Mouse (Mus musculus) neural tube, embryonic 14.5 days (tissue): ENCODE data around the gene Dock2. TPM values are rescaled to one million over a fixed set of nuclear protein-coding genes. Genes with fewer than 3 reads are reported as not detected.

Source experiments
- ATAC-seq: fragments of 200-750 bp; cut with Nextera tagmentation; 2 replicates; pipeline ENCODE4 v1.8.0; 2017; ENCODE audit warnings: low read depth, mild to moderate bottlenecking, moderate TSS enrichment, moderate library complexity
- H3K27ac ChIP-seq: fragments of 300-500 bp; sonication (generic); 2 replicates; pipeline ENCODE4 v1.5.1; 2014; ENCODE audit warnings: low read depth, mild to moderate bottlenecking, control low read depth, low read length, moderate library complexity, mixed read lengths
- H3K27me3 ChIP-seq: fragments of 300-500 bp; sonication (generic); 2 replicates; pipeline ENCODE4 v1.6.1; 2014; ENCODE audit warnings: low read length; ENCODE audit not compliant: control insufficient read depth, insufficient read depth
- H3K36me3 ChIP-seq: fragments of 300-500 bp; sonication (generic); 2 replicates; pipeline ENCODE4 v1.6.1; 2014; ENCODE audit warnings: low read length, mixed read lengths; ENCODE audit not compliant: control insufficient read depth, insufficient read depth
- H3K4me1 ChIP-seq: fragments of 300-500 bp; sonication (generic); 2 replicates; pipeline ENCODE4 v1.6.1; 2014; ENCODE audit warnings: low read length; ENCODE audit not compliant: control insufficient read depth, insufficient read depth
- H3K4me2 ChIP-seq: fragments of 300-500 bp; sonication (generic); 2 replicates; pipeline ENCODE4 v1.6.1; 2014; ENCODE audit warnings: mild to moderate bottlenecking, low read depth, low read length, control low read depth
- H3K4me3 ChIP-seq: fragments of 300-500 bp; sonication (generic); 2 replicates; pipeline ENCODE4 v1.5.1; 2014; ENCODE audit warnings: low read depth, low read length, control low read depth, mixed read lengths
- H3K9ac ChIP-seq: fragments of 300-500 bp; sonication (generic); replicated peaks from 2 replicates; pipeline ENCODE4 v1.6.1; 2014; ENCODE audit warnings: low read depth, mild to moderate bottlenecking, control low read depth, low read length, mixed read lengths
- H3K9me3 ChIP-seq: fragments of 300-500 bp; sonication (generic); 2 replicates; pipeline ENCODE4 v1.6.1; 2016; ENCODE audit warnings: low read length; ENCODE audit not compliant: control insufficient read depth
- WGBS: fragments of 180-500 bp; shearing (Covaris S2); extraction: QIAGEN DNeasy Blood & Tissue Kit; methylation state at CpG from one replicate; pipeline ENCODE4 v1.1.7; 2014; 5-methylcytosine and 5-hydroxymethylcytosine counted together
- polyA plus RNA-seq: library from polyadenylated mRNA; unstranded; fragments of >200 nt; fragmentation: Nextera tagmentation; extraction: Ambion mirVana; gene quantifications from 2 replicates; pipeline ENCODE4 v1.2.1, GENCODE M21; 2014

Dock2 gene
- polyA plus RNA-seq, 1 experiment from 2014 or later, result 0.83 TPM

DNA sequence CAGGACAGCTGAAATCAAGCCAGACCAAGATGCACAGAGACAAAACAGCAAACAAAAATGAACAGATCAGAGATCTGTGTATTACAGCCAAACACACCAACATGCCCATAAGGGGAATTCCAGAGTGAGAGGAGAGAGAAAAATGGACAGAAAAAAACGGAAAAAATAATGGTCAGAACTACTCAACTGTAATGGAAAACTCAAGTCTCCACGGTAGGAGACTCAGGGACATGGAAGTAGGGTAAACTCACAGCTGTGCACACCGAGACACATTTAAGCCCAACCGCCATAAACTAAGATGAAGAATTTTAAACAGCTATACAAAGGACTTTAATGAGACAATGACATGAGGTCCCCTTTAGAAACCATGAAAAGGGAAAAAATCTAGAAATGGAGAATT is 24.1 kb downstream of the Dock2 start:
- Histone ChIP-seq H3K4me1 (no peaks in the 10 kb centered on the region), H3K4me3 (no peak overlapping the region), H3K27me3 (no peaks in the 10 kb centered on the region), H3K9ac (no peak overlapping the region), H3K9me3 (no peaks in the 10 kb centered on the region), H3K36me3 (no peaks in the 10 kb centered on the region), H3K27ac (no peak overlapping the region), H3K4me2 (no peak overlapping the region)
- 89% methylated on average over 4 of the region's 4 CpGs for WGBS
- ATAC-seq, result no peak

DNA sequence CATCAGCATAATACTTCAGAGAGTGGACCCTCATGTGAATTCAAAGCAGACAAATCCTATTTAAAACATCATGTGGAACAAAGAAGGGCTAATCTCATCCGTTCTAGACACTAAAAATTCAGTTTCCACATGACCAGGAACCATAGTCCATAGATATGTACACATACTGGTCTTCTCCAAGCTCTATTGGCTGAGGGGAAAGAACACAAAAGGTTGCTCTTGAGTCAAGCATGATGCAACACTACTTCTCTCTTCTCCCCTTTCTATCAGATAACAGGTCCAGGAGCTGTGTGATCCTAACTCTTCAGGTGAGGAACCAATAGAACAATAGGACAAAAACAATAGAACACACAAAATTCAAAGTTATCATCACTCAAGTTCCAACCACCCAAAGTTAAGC is 42.6 kb downstream of the Dock2 start:
- Histone ChIP-seq H3K27me3 (no peaks in the 10 kb centered on the region), H3K9ac (no peak overlapping the region), H3K4me1 (no peaks in the 10 kb centered on the region), H3K27ac (no peak overlapping the region), H3K9me3 (no peaks in the 10 kb centered on the region), H3K4me3 (no peak overlapping the region), H3K36me3 (no peaks in the 10 kb centered on the region), H3K4me2 (no peak overlapping the region)
- no peak for ATAC-seq
- WGBS, result 76% methylated on average over 1 of the region's 1 CpGs

DNA sequence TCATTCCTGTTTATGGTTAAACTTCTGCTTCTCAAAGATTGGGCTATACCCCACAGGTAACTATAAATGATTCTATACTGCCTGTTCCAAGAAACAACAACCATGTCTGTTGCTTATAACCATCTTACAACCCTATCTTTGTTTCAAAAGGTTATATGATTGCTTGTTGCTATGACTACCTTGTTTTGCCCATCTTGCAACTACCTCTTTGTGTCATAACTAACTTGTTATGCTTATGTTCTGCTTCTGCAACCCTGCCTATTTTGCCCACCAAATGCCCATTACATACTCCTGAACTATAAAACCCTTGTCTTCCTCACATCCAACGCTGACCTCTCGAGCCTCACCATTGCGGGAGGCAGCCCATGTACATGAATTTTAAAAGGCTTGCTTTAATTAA is 43.9 kb downstream of the Dock2 start:
- Histone ChIP-seq H3K36me3 (no peaks in the 10 kb centered on the region), H3K27me3 (no peaks in the 10 kb centered on the region), H3K27ac (no peak overlapping the region), H3K9me3 (no peaks in the 10 kb centered on the region), H3K9ac (no peak overlapping the region), H3K4me1 (no peaks in the 10 kb centered on the region), H3K4me2 (no peak overlapping the region), H3K4me3 (no peak overlapping the region)
- WGBS, result 90% methylated on average over 3 of the region's 3 CpGs
- no peak for ATAC-seq

DNA sequence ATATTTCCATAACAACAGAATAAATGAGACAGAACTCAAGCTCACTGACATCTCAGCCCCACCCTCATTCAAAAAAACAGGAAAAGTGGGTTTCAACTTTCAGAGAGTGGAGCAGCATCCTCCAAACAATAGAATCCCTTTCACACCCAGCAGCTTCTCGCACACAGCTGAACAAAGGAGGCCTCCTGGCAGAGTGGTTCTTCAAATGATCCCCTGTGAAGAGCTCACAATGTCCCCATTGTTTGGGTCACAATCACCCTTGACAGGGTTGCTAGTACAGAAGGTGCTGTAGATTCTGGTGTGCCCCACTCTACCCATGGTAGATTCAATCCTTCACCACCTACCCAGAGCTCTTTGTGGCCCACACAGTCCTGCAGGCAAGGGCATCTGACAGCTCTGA is 44.7 kb downstream of the Dock2 start:
- 10% methylated on average over 1 of the region's 1 CpGs for WGBS
- Histone ChIP-seq H3K4me3 (no peak overlapping the region), H3K27me3 (no peaks in the 10 kb centered on the region), H3K4me2 (no peak overlapping the region), H3K9me3 (no peaks in the 10 kb centered on the region), H3K36me3 (no peaks in the 10 kb centered on the region), H3K4me1 (no peaks in the 10 kb centered on the region), H3K27ac (no peak overlapping the region), H3K9ac (no peak overlapping the region)
- ATAC-seq, result no peak

DNA sequence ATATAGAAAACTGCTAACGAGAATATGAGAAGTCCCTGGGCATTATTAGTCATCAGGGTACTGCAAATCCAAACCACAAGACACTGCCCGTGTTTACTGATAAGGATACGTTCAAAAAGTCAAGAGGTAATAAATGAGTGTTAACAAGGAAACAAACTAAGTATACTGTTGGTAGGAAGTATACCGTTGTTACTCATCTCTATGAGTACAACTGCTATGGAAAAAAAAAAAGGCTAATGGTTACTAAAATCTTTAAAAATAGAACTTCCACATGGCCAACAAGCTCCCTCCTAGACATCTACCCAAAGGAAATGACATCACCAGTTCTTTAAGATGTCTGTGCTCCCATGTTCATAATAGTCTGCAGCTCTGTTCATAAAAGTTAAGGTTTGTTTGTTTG is 46.5 kb downstream of the Dock2 start:
- Histone ChIP-seq H3K9me3 (no peaks in the 10 kb centered on the region), H3K9ac (no peak overlapping the region), H3K27ac (no peak overlapping the region), H3K4me1 (no peaks in the 10 kb centered on the region), H3K36me3 (no peaks in the 10 kb centered on the region), H3K4me2 (no peak overlapping the region), H3K4me3 (no peak overlapping the region), H3K27me3 (no peaks in the 10 kb centered on the region)
- ATAC-seq, result no peak
- 92% methylated on average over 4 of the region's 4 CpGs for WGBS

DNA sequence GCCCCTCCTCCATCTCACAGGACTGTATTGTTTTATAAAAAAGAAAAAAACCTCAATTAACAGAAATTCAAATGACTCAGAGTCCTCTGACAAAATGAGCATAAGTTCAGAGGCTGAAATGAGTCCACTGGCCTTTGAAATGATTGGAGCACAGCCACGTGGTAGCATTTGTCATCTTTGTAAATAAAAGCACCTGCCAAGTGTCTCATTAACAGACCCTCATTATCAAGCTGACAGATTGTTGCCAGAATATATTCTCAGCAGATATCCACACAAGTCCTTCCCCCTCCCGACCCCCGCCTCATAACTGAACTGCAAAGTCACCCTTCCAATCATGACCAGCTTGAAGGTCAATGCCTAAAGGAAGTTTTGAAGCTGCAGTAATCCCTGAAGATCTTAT is 49.7 kb downstream of the Dock2 start:
- H3K4me1 ChIP-seq, result no peaks in the 10 kb centered on the region
- no peak overlapping the region for H3K9ac ChIP-seq
- 63% methylated on average over 3 of the region's 3 CpGs for WGBS
- H3K9me3 ChIP-seq, result no peaks in the 10 kb centered on the region
- no peak overlapping the region for H3K4me3 ChIP-seq
- H3K36me3 ChIP-seq, result no peaks in the 10 kb centered on the region
- H3K27me3 ChIP-seq, result no peaks in the 10 kb centered on the region
- no peak overlapping the region for H3K27ac ChIP-seq
- no peak overlapping the region for H3K4me2 ChIP-seq
- no peak for ATAC-seq

DNA sequence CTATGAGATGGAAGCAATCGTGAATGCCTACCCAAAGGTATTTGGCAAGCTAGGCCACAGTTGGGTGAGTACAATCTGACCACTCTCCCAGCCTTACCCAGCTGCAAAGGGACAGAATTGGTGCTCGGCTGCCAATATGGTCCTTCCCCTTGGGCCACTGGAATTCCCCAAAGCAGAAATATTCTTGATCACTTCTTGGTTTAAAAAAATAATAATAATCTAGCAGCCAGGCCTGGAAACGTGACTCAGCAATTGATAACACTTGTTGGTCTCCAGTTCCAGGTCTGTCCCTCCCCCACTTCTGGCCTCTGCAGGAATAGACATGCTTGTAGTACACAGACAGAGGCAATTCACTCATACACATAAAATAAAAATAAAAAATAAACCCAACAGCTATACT is 56.2 kb downstream of the Dock2 start:
- no peaks in the 10 kb centered on the region for H3K9me3 ChIP-seq
- no peak overlapping the region for H3K27ac ChIP-seq
- no peak for ATAC-seq
- H3K36me3 ChIP-seq, result no peaks in the 10 kb centered on the region
- H3K27me3 ChIP-seq, result no peaks in the 10 kb centered on the region
- H3K4me3 ChIP-seq, result no peak overlapping the region
- H3K4me2 ChIP-seq, result no peak overlapping the region
- H3K9ac ChIP-seq, result no peak overlapping the region
- H3K4me1 ChIP-seq, result no peaks in the 10 kb centered on the region
- 86% methylated on average over 3 of the region's 3 CpGs for WGBS

DNA sequence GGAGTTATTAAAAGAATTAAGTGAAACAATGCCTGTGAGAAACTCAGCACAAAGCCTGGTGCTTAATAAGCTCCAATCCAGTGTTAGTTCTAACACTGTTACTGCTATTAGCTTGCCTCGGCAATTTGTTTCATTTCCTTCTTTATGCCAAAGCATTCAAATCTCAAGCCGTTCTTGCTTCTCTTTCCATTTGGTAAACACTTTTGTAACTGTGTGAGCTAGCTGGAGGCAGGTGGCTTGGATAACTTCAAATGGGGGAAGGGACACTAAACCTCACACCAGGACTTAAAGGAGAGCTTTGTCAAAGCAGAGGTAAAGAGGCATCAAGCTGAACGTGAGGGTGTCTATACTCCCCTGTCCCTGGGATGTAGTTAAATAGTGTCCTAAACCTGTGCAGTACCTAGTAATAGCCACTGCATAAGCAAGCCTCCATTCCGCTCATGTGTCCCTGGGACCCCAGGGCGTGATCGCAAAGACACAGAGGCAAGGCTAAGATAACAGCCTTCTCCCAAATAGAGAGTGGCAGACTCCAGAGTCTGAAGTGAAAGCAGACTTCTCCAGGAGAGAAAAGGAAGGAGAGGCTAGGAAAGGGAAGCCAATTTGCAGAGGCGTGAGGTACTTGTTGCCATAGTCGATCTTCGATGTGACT is 56.9 kb downstream of the Dock2 start:
- Histone ChIP-seq H3K4me3 (no peak overlapping the region), H3K27ac (no peak overlapping the region), H3K4me1 (no peaks in the 10 kb centered on the region), H3K27me3 (no peaks in the 10 kb centered on the region), H3K9me3 (no peaks in the 10 kb centered on the region), H3K4me2 (no peak overlapping the region), H3K36me3 (no peaks in the 10 kb centered on the region), H3K9ac (no peak overlapping the region)
- 82% methylated on average over 9 of the region's 9 CpGs for WGBS
- ATAC-seq, result no peak

DNA sequence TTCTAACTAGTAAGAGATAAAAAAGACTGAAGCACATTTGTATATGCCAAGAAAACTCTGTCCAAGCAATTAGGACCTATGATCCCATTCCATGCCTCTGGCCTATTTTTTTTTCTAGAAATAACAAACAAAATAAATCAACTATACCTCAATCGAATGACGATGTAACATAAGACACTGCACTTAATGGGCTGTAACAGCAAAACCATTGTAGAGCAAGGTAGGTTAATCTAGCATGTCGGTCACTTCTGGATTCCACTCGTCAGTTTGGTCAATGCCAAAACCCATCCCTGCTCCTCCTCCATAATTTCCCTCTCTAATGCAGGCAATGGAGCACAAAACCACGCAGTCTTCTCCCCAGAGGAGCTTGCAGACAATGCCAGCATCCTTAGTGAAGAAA is 70.3 kb downstream of the Dock2 start:
- Histone ChIP-seq H3K9ac (no peak overlapping the region), H3K4me3 (no peak overlapping the region), H3K4me2 (no peak overlapping the region), H3K9me3 (no peaks in the 10 kb centered on the region), H3K4me1 (no peaks in the 10 kb centered on the region), H3K27me3 (no peaks in the 10 kb centered on the region), H3K36me3 (no peaks in the 10 kb centered on the region), H3K27ac (no peak overlapping the region)
- 65% methylated on average over 5 of the region's 5 CpGs for WGBS
- ATAC-seq, result no peak
